Mouse (Mus musculus): ENCODE measurements around the gene Svop.

- no peak for TF ChIP-seq GATA1 (IDR thresholded peaks at IDR 0.05; ENCODE audit: low read length)
- TF ChIP-seq TAL1 (IDR thresholded peaks at IDR 0.05; ENCODE audit: low read length), result no peak
These were observed 87.8 kb downstream of the Svop start, which contains the start of gene Dao for GRCm38 (mm10) chr5:114003542-114003941.

Data from erythroblast, embryonic 14.5 days (primary cell).